ENCODE assay signal across 23 mouse cellular contexts in genomic region chr6:61013780-61014179, GRCm38 (mm10).
A peak's percentile ranks its signal among the peaks of the same experiment; 100 is the strongest.
DNase-seq lines count a peak whose midpoint lies in the region; ATAC-seq and TF ChIP-seq lines count a peak whose summit lies in the region.
"Had no signal": no experiment of that assay in that cellular context is flagged by ENCODE, and none has a peak within 500 bp of the region (broad histone marks: within the 10 kb centered on the region; RNA-seq: fewer than 3 reads in every experiment).

No protein-coding gene starts in this region.

- no peaks in the 10 kb centered on the region for H3K9me3 ChIP-seq in midbrain, postnatal 0 days (ENCODE audit: low read length)
- H3K9me3 ChIP-seq in midbrain, embryonic 10.5 days (replicated peaks): no peaks in the 10 kb centered on the region
- H3K9me3 ChIP-seq in limb, embryonic 12.5 days: 0 out of 2 replicates have a peak, but pooled peaks cover 2% of the 10 kb centered on the region
- H3K9me3 ChIP-seq in stomach, postnatal 0 days (ENCODE audit: control insufficient read depth, low read length): no peaks in the 10 kb centered on the region
- H3K9me3 ChIP-seq in heart, embryonic 12.5 days (replicated peaks): no peaks in the 10 kb centered on the region
- H3K9me3 ChIP-seq: heart, embryonic 15.5 days; intestine, embryonic 15.5 days; limb, embryonic 15.5 days; lung, embryonic 15.5 days; stomach, embryonic 15.5 days had no signal

- no peak overlapping the region for H3K9ac ChIP-seq in midbrain, postnatal 0 days (replicated peaks; ENCODE audit: low read length, poor library complexity, severe bottlenecking)
- H3K9ac ChIP-seq in limb, embryonic 12.5 days (replicated peaks): no peak overlapping the region
- no peak overlapping the region for H3K9ac ChIP-seq in stomach, postnatal 0 days (ENCODE audit: low read length)
- H3K9ac ChIP-seq in heart, embryonic 12.5 days: no peak overlapping the region
- H3K9ac ChIP-seq: forebrain, postnatal 0 days; heart, embryonic 15.5 days; intestine, embryonic 15.5 days; limb, embryonic 15.5 days; liver, embryonic 14.5 days; lung, embryonic 15.5 days; stomach, embryonic 15.5 days had no signal

- DNase-seq in midbrain, postnatal 0 days (ENCODE audit: low spot score): peak; percentile 26
- no peak for DNase-seq in midbrain, embryonic 10.5 days (ENCODE audit: low spot score)
- peak; percentile 43 for DNase-seq in forelimb bud, embryonic 11.5 days (ENCODE audit: low read depth, low spot score)
- no peak for DNase-seq in heart, postnatal 14 days
- DNase-seq in stomach, postnatal 0 days (ENCODE audit: low spot score): no peak
- DNase-seq: adrenal gland, postnatal 14 days; cerebellum, adult 9-10 months; forebrain, postnatal 0 days; gastrocnemius, postnatal 36 days; heart, postnatal 4 days; kidney, adult 8-10 months; kidney, postnatal 14 days; lung, postnatal 4 days; thymus, adult 18-20 months; thymus, postnatal 36 days had no signal

- no peak overlapping the region for H3K4me3 ChIP-seq in midbrain, postnatal 0 days (ENCODE audit: low read depth, low read length)
- H3K4me3 ChIP-seq in midbrain, embryonic 10.5 days: no peak overlapping the region
- H3K4me3 ChIP-seq in limb, embryonic 12.5 days (replicated peaks): no peak overlapping the region
- no peak overlapping the region for H3K4me3 ChIP-seq in stomach, postnatal 0 days (ENCODE audit: low read depth, low read length)
- H3K4me3 ChIP-seq in heart, embryonic 12.5 days: no peak overlapping the region
- H3K4me3 ChIP-seq: heart, embryonic 15.5 days; intestine, embryonic 15.5 days; limb, embryonic 15.5 days; lung, embryonic 15.5 days; stomach, embryonic 15.5 days had no signal

- TF ChIP-seq EP300 in stomach, postnatal 0 days (optimal IDR thresholded peaks at IDR 0.05): no peak

- intact Hi-C loops in heart, postnatal 14 days (cut with DNase I): no loop called here

- 63% methylated on average over 5 of the region's 5 CpGs for WGBS in midbrain, postnatal 0 days
- WGBS in midbrain, embryonic 10.5 days: 80% methylated on average over 5 of the region's 5 CpGs
- WGBS in limb, embryonic 12.5 days: 15% methylated on average over 5 of the region's 5 CpGs
- 73% methylated on average over 5 of the region's 5 CpGs for WGBS in stomach, postnatal 0 days
- WGBS in heart, embryonic 12.5 days: 77% methylated on average over 5 of the region's 5 CpGs

- H3K27me3 ChIP-seq in midbrain, postnatal 0 days (ENCODE audit: insufficient read depth, low read length): no peaks in the 10 kb centered on the region
- H3K27me3 ChIP-seq in midbrain, embryonic 10.5 days (ENCODE audit: low read depth, poor library complexity, severe bottlenecking): no peaks in the 10 kb centered on the region
- H3K27me3 ChIP-seq in limb, embryonic 12.5 days: no peaks in the 10 kb centered on the region
- no peaks in the 10 kb centered on the region for H3K27me3 ChIP-seq in stomach, postnatal 0 days (ENCODE audit: control insufficient read depth, insufficient read depth, low read length)
- H3K27me3 ChIP-seq in heart, embryonic 12.5 days (replicated peaks): no peaks in the 10 kb centered on the region
- H3K27me3 ChIP-seq: heart, embryonic 15.5 days; intestine, embryonic 15.5 days; limb, embryonic 15.5 days; lung, embryonic 15.5 days; stomach, embryonic 15.5 days had no signal

- no peak for TF ChIP-seq CTCF in midbrain, postnatal 0 days (IDR thresholded peaks at IDR 0.05)
- no peak for TF ChIP-seq CTCF in stomach, postnatal 0 days (IDR thresholded peaks at IDR 0.05; ENCODE audit: low read depth)

- no peak overlapping the region for H3K27ac ChIP-seq in midbrain, postnatal 0 days (ENCODE audit: low read depth, low read length)
- H3K27ac ChIP-seq in midbrain, embryonic 10.5 days (replicated peaks): no peak overlapping the region
- H3K27ac ChIP-seq in limb, embryonic 12.5 days: no peak overlapping the region
- no peak overlapping the region for H3K27ac ChIP-seq in stomach, postnatal 0 days (replicated peaks)
- no peak overlapping the region for H3K27ac ChIP-seq in heart, embryonic 12.5 days (ENCODE audit: poor library complexity, severe bottlenecking)
- H3K27ac ChIP-seq: heart, embryonic 15.5 days; intestine, embryonic 15.5 days; limb, embryonic 15.5 days; liver, embryonic 14.5 days; lung, embryonic 15.5 days; stomach, embryonic 15.5 days had no signal

- H3K36me3 ChIP-seq in midbrain, postnatal 0 days (ENCODE audit: insufficient read depth, low read length): no peaks in the 10 kb centered on the region
- no peaks in the 10 kb centered on the region for H3K36me3 ChIP-seq in midbrain, embryonic 10.5 days
- no peaks in the 10 kb centered on the region for H3K36me3 ChIP-seq in limb, embryonic 12.5 days
- H3K36me3 ChIP-seq in stomach, postnatal 0 days (ENCODE audit: control insufficient read depth, insufficient read depth, low read length): no peaks in the 10 kb centered on the region
- H3K36me3 ChIP-seq in heart, embryonic 12.5 days: no peaks in the 10 kb centered on the region
- H3K36me3 ChIP-seq: heart, embryonic 15.5 days; intestine, embryonic 15.5 days; limb, embryonic 15.5 days; lung, embryonic 15.5 days; stomach, embryonic 15.5 days had no signal

- no peaks in the 10 kb centered on the region for H3K4me1 ChIP-seq in midbrain, postnatal 0 days (ENCODE audit: insufficient read depth, low read length)
- H3K4me1 ChIP-seq in midbrain, embryonic 10.5 days: no peaks in the 10 kb centered on the region
- peaks cover 11% of the 10 kb centered on the region for H3K4me1 ChIP-seq in limb, embryonic 12.5 days (replicated peaks)
- H3K4me1 ChIP-seq in stomach, postnatal 0 days (replicated peaks; ENCODE audit: control insufficient read depth, insufficient read depth): no peaks in the 10 kb centered on the region
- no peaks in the 10 kb centered on the region for H3K4me1 ChIP-seq in heart, embryonic 12.5 days (replicated peaks)
- H3K4me1 ChIP-seq: heart, embryonic 15.5 days; intestine, embryonic 15.5 days; limb, embryonic 15.5 days; lung, embryonic 15.5 days; stomach, embryonic 15.5 days had no signal

- ATAC-seq in midbrain, postnatal 0 days (ENCODE audit: low FRiP score): no peak
- peak; percentile 52; the same call in 1 of the 2 replicates for ATAC-seq in limb, embryonic 12.5 days (ENCODE audit: insufficient number of reproducible peaks, insufficient read depth, low FRiP score, low TSS enrichment, low read depth)
- no peak for ATAC-seq in stomach, postnatal 0 days (ENCODE audit: low FRiP score, low TSS enrichment)
- no peak for ATAC-seq in heart, embryonic 12.5 days (ENCODE audit: insufficient number of reproducible peaks, low FRiP score)
- ATAC-seq: forebrain, postnatal 0 days; intestine, embryonic 15.5 days had no signal

- no peak overlapping the region for H3K4me2 ChIP-seq in midbrain, postnatal 0 days (ENCODE audit: low read depth, low read length, poor library complexity, severe bottlenecking)
- no peak overlapping the region for H3K4me2 ChIP-seq in limb, embryonic 12.5 days
- H3K4me2 ChIP-seq in stomach, postnatal 0 days (replicated peaks; ENCODE audit: low read depth): no peak overlapping the region
- no peak overlapping the region for H3K4me2 ChIP-seq in heart, embryonic 12.5 days
- H3K4me2 ChIP-seq: heart, embryonic 15.5 days; intestine, embryonic 15.5 days; limb, embryonic 15.5 days; lung, embryonic 15.5 days; stomach, embryonic 15.5 days had no signal

Comparison
In these comparisons a context has a peak if more than half of its experiments do, and no peak if none do; other contexts are left out.
1. DNase-seq: peak in midbrain, postnatal 0 days (single experiment) and forelimb bud, embryonic 11.5 days (single experiment); none in midbrain, embryonic 10.5 days (single experiment), heart, postnatal 14 days (0 of 2) and stomach, postnatal 0 days (single experiment).